Mouse (Mus musculus) liver (tissue): ENCODE measurements around the gene Cbll1.
"Not testable (repeated sequence)": the region's sequence is repeated elsewhere in the genome, so short reads cannot be mapped to it uniquely, and the experiment has no call there.

ENCODE experiments used
- DNase-seq: peaks from one replicate; pipeline ENCODE4 v3.0.0-alpha.2; 2020; ENCODE audit warnings: mixed read lengths

Cbll1 gene

DNA sequence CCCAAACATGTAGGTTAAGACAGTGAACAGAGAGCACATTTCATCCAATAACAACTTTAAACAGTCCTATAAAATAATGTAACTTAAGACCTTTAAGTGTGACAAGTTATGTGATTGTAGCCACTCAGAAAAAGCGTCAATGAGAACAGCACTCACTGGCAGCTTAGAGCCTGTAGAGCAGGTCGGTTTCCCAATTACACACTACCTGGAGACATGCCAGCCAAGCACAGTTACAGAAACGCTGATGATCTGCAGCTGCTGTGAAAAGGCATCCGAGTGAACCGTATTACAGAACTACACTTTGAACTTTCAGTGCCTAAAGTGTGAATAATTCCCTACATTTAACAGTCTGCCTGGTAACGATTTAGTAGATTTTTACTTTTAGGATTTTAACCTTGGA lies 13.0 kb downstream of the Cbll1 start:
- no peak for DNase-seq

DNA sequence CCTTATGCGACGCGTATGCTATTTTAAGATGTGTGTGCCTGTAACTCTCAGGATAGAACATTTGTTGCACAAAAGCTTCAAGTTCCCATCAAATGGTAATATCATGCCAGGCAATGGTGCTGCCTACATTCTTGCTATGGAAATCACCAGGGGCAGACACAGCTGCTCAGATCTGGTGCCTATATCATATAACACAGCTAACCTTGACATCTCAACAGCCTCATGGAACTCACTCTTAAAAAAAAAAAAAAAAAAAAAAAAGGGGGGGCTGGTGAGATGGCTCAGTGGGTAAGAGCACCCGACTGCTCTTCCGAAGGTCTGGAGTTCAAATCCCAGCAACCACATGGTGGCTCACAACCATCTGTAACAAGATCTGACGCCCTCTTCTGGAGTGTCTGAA lies 21.2 kb downstream of the Cbll1 start:
- DNase-seq = not testable (repeated sequence)

DNA sequence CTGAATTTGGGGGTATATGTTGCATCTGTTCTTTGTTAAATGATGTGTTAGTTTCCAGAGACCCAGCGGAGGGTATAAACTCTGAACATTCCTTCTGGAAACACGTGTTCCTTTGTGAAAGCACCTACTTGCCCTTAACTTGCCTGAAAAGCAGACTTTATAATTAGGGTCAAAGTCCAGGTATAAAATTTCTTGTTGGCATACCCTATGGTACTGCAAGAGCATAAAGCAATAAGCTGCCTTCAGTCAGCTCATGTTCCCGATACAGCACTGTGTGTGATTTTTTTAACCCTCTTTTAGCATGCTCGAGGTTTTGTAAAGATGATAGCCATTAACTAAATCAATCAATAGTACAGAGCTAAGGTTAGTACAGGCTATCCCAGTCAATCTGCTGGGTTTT lies 36.8 kb downstream of the Cbll1 start:
- no peak for DNase-seq

DNA sequence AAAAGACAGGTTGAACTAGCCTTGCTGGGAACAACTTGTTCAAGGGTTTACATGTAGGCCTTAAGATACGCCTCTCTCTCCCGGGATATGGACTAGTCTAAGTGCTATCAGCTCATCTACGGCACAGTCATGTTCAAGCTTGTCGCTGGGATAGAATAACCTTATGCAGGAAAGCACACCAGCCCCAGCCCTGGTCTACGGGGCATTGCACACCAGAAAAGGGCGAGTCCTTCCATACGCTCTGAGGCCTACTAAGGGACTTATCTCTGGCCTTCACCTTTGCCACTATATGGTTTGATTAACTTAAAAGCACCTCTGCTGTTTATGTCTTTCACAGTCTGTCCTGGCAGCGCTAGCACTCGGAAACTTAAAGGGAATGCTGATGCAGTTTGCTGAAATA lies 38.0 kb downstream of the Cbll1 start:
- no peak for DNase-seq

DNA sequence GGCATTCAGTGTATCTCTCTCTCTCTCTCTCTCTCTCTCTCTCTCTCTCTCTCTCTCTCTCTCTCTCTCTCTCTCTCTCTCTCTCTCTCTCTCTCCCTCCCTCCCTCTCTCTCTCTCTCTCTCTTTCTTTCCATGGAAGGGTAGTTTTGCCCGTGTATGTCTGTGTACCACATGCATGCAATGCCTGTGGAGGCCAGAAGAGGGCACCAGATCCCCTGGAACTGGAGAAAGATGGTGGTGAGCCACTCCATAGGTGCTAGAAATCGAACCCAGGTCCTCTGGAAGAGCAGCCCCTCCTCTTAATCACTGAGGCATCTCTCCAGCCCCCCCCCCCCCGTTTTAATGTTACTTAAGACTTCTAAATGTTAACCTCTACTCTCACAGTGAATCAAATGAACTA lies 39.1 kb downstream of the Cbll1 start:
- DNase-seq = peak; percentile 12

DNA sequence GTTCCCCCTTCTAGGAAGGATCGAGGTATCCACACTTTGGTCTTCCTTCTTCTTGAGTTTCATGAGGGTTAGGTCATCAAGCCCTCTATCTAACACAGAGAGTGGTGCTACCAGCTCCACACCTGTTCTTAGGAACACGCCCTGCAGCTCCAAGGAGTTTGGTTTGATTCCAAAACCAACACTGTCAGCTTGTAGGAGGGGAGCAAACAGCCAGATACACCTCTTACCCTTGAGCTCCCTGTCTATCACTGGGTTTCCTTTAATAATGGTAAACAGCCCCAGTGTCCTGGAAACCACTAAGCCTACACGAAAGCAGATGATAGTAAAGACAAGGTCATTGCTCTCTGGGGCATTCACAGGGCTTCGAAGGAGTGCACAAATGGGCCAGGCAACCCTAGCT lies 40.9 kb downstream of the Cbll1 start:
- no peak for DNase-seq

DNA sequence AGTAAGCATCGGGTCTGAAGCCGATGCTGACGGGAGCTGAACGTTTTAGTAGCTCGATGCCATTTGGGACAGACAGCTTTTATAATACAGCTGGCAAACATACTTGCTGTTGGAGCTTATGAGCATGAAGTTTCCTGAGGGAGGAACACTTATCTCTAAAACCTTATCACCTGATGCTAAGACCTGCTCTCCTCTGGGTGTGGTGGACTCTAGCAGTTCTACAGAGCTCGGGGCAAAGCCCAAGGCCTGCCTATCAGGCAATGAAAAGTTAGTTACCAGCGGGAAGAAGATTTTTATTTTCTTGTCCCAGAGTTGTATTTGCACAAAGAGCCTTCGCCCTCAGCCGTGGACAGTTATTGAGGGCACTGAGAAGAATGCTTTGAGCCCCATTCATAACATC lies 43.1 kb downstream of the Cbll1 start:
- DNase-seq = no peak

DNA sequence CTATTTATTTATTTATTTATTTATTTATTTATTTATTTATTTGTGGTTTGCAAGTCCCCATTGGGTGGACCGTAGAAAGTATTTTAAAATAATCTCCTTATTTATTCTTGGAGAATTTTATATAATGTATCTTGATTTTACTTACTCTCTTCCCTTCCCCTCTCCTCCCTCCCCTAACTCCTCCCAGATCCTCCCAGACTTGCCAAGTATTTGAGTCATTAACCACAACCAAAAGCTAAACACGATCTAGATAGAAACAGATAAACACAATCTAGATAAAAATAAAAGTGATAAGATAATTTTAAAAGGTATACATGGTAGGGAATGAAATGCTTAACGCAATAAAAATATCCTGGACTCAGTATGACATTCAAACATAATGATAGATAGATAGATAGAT lies 50.1 kb downstream of the Cbll1 start:
- no peak for DNase-seq

DNA sequence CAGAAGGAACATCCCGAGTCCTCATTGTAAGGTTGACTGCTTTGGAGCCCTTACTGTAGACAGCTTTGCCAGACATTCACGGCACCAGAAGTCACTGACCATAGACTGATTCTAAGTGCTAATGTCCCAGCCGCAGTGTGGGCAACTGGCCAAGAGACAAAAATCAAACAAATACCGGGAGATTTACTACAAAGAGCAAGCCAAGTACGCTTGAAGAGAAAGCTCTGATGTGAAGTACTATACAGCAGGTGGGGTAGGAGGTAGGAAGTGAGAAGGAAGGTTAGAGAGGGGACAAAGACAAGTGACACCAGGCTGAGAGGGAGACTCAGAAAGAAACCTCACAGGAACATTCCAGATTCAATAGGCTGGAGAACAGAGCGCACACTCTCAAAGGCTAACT lies 54.6 kb downstream of the Cbll1 start:
- DNase-seq = no peak

DNA sequence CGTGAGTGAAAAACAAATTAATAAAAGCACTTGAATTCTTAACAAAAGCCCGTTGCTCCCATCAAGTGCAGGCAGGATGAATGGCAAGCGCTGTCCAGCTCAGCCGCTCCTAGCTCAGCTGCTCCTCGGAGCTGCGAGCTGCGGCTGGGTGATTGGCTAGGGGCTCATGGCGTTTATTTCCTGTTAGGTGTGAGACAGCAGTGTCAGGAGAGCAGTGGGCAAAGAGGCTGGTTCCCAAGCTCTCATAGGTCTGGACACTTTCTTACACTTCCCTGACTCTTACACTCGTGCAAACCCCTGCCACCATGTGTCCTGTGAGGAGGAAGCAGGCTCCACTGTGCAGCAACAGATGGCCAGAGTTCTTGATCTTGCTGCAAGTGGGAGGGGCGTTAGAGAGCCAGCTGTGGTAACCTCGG lies 55.3 kb downstream of the Cbll1 start:
- DNase-seq = peak; percentile 16

DNA sequence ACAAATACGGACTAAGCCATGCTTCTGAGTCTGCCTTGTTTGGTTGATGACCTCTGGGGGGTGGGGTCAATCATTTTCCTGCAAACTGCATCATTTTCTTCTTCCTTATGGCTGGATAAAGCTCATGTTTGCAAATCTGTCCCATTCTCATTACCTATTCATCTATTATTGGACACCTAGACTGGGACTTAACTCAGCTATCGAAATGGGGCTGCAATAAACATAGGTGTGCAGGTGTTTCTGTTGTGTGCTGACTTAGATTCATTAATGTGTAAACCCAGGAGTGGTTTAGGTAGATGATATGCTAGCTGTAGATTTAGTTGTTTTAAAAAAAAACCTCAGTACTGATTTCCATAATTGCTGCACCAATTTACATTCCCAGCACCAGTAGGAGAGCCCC lies 59.8 kb downstream of the Cbll1 start:
- no peak for DNase-seq

DNA sequence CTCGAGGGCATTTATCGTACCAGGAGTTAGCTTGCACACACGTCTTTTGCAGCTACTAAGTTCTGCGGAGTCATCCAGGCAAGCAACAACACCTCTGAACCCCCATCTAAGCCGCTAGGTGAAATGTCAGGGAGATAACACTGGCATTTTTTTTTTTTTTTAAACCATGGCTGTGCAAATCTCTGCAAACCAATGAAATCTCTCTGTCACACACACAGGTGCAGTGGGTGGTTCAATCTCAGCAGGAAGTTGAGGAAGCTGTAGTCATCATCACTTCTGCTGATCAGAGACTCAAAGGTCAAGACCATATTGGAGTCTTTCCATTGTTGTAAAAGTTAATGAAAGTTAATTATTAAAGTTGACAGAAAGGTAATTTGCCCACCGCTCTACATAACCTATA lies 61.6 kb downstream of the Cbll1 start:
- DNase-seq = no peak
